Mouse (Mus musculus): Measurements from ENCODE around the gene Mthfsd. TPM values are rescaled to one million over a fixed set of nuclear protein-coding genes. Genes with fewer than 3 reads are reported as not detected.
A peak's percentile ranks its signal among the peaks of the same experiment; 100 is the strongest.
"Not testable (repeated sequence)": the region's sequence is repeated elsewhere in the genome, so short reads cannot be mapped to it uniquely, and the experiment has no call there.

The Mthfsd gene
- total and polyA plus RNA-seq, 3 experiments: 46.1 to 62.6 TPM; not detected in 1

DNA sequence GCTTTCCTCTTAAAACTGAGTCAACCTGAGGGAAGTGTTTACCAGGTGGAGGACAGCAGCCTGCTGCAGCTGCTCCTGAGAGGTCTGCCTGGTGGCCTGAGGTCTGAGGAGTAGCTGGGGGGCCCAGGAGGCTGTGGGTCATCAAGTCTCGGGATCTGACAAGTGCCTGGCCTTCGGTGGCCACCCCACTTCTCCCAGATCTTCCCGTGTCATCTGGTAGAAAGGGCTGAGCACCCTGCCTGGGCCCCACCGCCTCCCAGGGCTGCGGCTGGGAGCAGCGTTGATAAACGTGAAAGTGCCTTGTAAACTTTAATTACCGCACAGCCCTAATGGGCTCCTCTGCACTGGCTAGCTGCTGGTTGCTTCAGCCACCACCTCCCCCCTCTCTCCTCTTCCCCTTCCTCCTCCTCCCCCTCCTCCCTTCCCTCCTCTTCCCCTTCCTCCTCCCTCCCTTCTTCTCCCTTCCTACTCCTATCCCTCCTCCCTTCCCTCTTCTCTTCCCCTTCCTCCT, 40.4 kb upstream of the Mthfsd start:
- H3K79me2 ChIP-seq (ENCODE audit: control insufficient read depth, insufficient read depth, low read length, poor library complexity): no peaks in the 10 kb centered on the region
- H3K27me3 ChIP-seq (ENCODE audit: control insufficient read depth in 1 of 2, insufficient read depth in 2 of 2, low read length in 2 of 2): no peaks in the 10 kb centered on the region

GRCm38 (mm10) chr8:121145457-121146134, 37.4 kb upstream of the Mthfsd start:
- H3K4me3 ChIP-seq (ENCODE audit: control insufficient read depth in 1 of 2, insufficient read depth in 1 of 2, low read depth in 2 of 2, low read length in 2 of 2): not testable (repeated sequence)
- peak; percentile 68 for DNase-seq (ENCODE audit: low read depth, low spot score)

More for the DNA sequence above, 40.4 kb upstream of the Mthfsd start:
- no peak for TF ChIP-seq E2F4 (IDR thresholded peaks at IDR 0.05; ENCODE audit: borderline replicate concordance, low read depth, low read length)
- no peak for TF ChIP-seq CHD1 (IDR thresholded peaks at IDR 0.05; ENCODE audit: low read depth, low read length)
- no peak for TF ChIP-seq MEF2A (IDR thresholded peaks at IDR 0.05; ENCODE audit: extremely low read depth, insufficient replicate concordance, low read depth, low read length, poor library complexity, severe bottlenecking)
- no peak for TF ChIP-seq RAD21 (IDR thresholded peaks at IDR 0.05; ENCODE audit: low read depth, low read length)
- no peak for TF ChIP-seq RCOR1 (IDR thresholded peaks at IDR 0.05; ENCODE audit: low read depth, low read length)
- peak; percentile 32; the same call in 1 of the 2 replicates for TF ChIP-seq TCF12 (IDR thresholded peaks at IDR 0.05; ENCODE audit: low read depth, low read length)
- no peak for TF ChIP-seq MAX (IDR thresholded peaks at IDR 0.05; ENCODE audit: low read length)
- no peak for TF ChIP-seq CTCF (IDR thresholded peaks at IDR 0.05 in 2 of 3, conservative IDR thresholded peaks at IDR 0.05 in 1 of 3; ENCODE audit: control insufficient read depth in 1 of 3, insufficient read depth in 1 of 3, low read depth in 2 of 3, low read length in 3 of 3, poor library complexity in 1 of 3, severe bottlenecking in 1 of 3)
- TF ChIP-seq USF2 (IDR thresholded peaks at IDR 0.05; ENCODE audit: borderline replicate concordance in 1 of 2, insufficient read depth in 1 of 2, low read depth in 1 of 2, low read length in 2 of 2): no peak
- TF ChIP-seq MXI1 (IDR thresholded peaks at IDR 0.05; ENCODE audit: low read depth, low read length): no peak
- TF ChIP-seq ZKSCAN1 (IDR thresholded peaks at IDR 0.05; ENCODE audit: low read depth, low read length): no peak
- no peak for TF ChIP-seq KAT2A (conservative IDR thresholded peaks at IDR 0.05; ENCODE audit: low read depth, low read length)
- no peak for TF ChIP-seq ZC3H11A (IDR thresholded peaks at IDR 0.05; ENCODE audit: low read depth, low read length)
- TF ChIP-seq MAZ (IDR thresholded peaks at IDR 0.05; ENCODE audit: low read depth, low read length): no peak
- TF ChIP-seq ZNF384 (IDR thresholded peaks at IDR 0.05; ENCODE audit: low read depth, low read length): no peak
- no peak for TF ChIP-seq NELFE (IDR thresholded peaks at IDR 0.05; ENCODE audit: low read depth, low read length)
- peak; percentile 18; the same call in 1 of the 2 replicates for TF ChIP-seq GATA1 (IDR thresholded peaks at IDR 0.05; ENCODE audit: low read depth, low read length)
- TF ChIP-seq TAL1 (IDR thresholded peaks at IDR 0.05; ENCODE audit: low read length): no peak; the same call in 1 of the 2 replicates
- no peak for TF ChIP-seq ELF1 (IDR thresholded peaks at IDR 0.05; ENCODE audit: low read depth, low read length)
- peak; percentile 33; the same call in 1 of the 2 replicates for TF ChIP-seq ETS1 (IDR thresholded peaks at IDR 0.05; ENCODE audit: low read depth, low read length)
- no peak for TF ChIP-seq UBTF (IDR thresholded peaks at IDR 0.05; ENCODE audit: borderline replicate concordance, insufficient read depth, low read depth, low read length)
- TF ChIP-seq SIN3A (IDR thresholded peaks at IDR 0.05; ENCODE audit: low read length): peak; percentile 42; the same call in 1 of the 2 replicates
- TF ChIP-seq MAFK (IDR thresholded peaks at IDR 0.05; ENCODE audit: borderline replicate concordance, low read depth, low read length): no peak
- no peak for TF ChIP-seq ZMIZ1 (IDR thresholded peaks at IDR 0.05; ENCODE audit: low read depth, low read length)
- TF ChIP-seq NRF1 (IDR thresholded peaks at IDR 0.05; ENCODE audit: insufficient read depth, low read depth, low read length, poor library complexity, severe bottlenecking): no peak
- TF ChIP-seq USF1 (IDR thresholded peaks at IDR 0.05; ENCODE audit: low read depth, low read length): no peak
- TF ChIP-seq TBP (IDR thresholded peaks at IDR 0.05; ENCODE audit: low read depth, low read length): no peak
- no peak for TF ChIP-seq CHD2 (IDR thresholded peaks at IDR 0.05; ENCODE audit: low read length)
- TF ChIP-seq SMC3 (IDR thresholded peaks at IDR 0.05; ENCODE audit: low read depth, low read length): no peak
- no peak for TF ChIP-seq MYB (IDR thresholded peaks at IDR 0.05; ENCODE audit: low read depth, low read length)
- no peak for TF ChIP-seq BHLHE40 (IDR thresholded peaks at IDR 0.05; ENCODE audit: borderline replicate concordance, low read depth, low read length)
- TF ChIP-seq EP300 (IDR thresholded peaks at IDR 0.05; ENCODE audit: low read depth in 1 of 2, low read length in 2 of 2): peak in 1 of 2 experiments; percentile 62; a peak in 2 of 4 replicates
- TF ChIP-seq POLR2A (IDR thresholded peaks at IDR 0.05; ENCODE audit: control insufficient read depth in 1 of 2, insufficient read depth in 1 of 2, low read depth in 1 of 2, low read length in 2 of 2, poor library complexity in 1 of 2): no peak
- Histone ChIP-seq H3K4me3 (ENCODE audit: control insufficient read depth in 1 of 2, insufficient read depth in 1 of 2, low read depth in 2 of 2, low read length in 2 of 2) (peak overlapping the region; percentile 12 to 53), H3K27ac (ENCODE audit: control insufficient read depth, low read depth, low read length) (peak overlapping the region; percentile 49), H3K36me3 (ENCODE audit: control insufficient read depth in 1 of 2, insufficient read depth in 2 of 2, low read length in 2 of 2) (peaks cover 0 to 10% of the 10 kb centered on the region in 2 experiments; a peak in 2 of 4 replicates), H3K9ac (ENCODE audit: control insufficient read depth, low read depth, low read length, poor library complexity, severe bottlenecking) (peak overlapping the region; percentile 55), H3K4me1 (ENCODE audit: control insufficient read depth in 1 of 2, insufficient read depth in 2 of 2, low read length in 2 of 2) (peaks cover 4 to 27% of the 10 kb centered on the region in 2 experiments), H3K9me3 (replicated peaks; ENCODE audit: insufficient read depth, low read length) (no peaks in the 10 kb centered on the region)
- peak; percentile 54 for DNase-seq (ENCODE audit: low read depth, low spot score)

More at GRCm38 (mm10) chr8:121145457-121146134, 37.4 kb upstream of the Mthfsd start:
- H3K27ac ChIP-seq (ENCODE audit: control insufficient read depth, low read depth, low read length); H3K9me3 ChIP-seq (replicated peaks; ENCODE audit: insufficient read depth, low read length); H3K79me2 ChIP-seq (ENCODE audit: control insufficient read depth, insufficient read depth, low read length, poor library complexity); H3K27me3 ChIP-seq (ENCODE audit: control insufficient read depth in 1 of 2, insufficient read depth in 2 of 2, low read length in 2 of 2); H3K36me3 ChIP-seq (ENCODE audit: control insufficient read depth in 1 of 2, insufficient read depth in 2 of 2, low read length in 2 of 2); H3K9ac ChIP-seq (ENCODE audit: control insufficient read depth, low read depth, low read length, poor library complexity, severe bottlenecking): not testable (repeated sequence)
- peaks cover 4 to 27% of the 10 kb centered on the region in 2 experiments for H3K4me1 ChIP-seq (ENCODE audit: control insufficient read depth in 1 of 2, insufficient read depth in 2 of 2, low read length in 2 of 2)
- TF ChIP-seq ZNF384 (IDR thresholded peaks at IDR 0.05; ENCODE audit: low read depth, low read length) (peak; percentile 82), MAFK (IDR thresholded peaks at IDR 0.05; ENCODE audit: borderline replicate concordance, low read depth, low read length) (peak; percentile 71; the same call in 1 of the 2 replicates), MYC (IDR thresholded peaks at IDR 0.05; ENCODE audit: low read depth, low read length) (peak; percentile 14; the same call in 1 of the 2 replicates), TBP (IDR thresholded peaks at IDR 0.05; ENCODE audit: low read depth, low read length) (peak; percentile 97)

Measured in MEL (cell line).